Mouse (Mus musculus) ES-E14 (cell line): ENCODE data around the gene Grin2d.

ENCODE experiments used
- CHD2 ChIP-seq: IDR thresholded peaks from 2 replicates; pipeline ENCODE4 v1.6.1; 2014; ENCODE audit warnings: mild to moderate bottlenecking, low read depth, low read length, inconsistent platforms
- HCFC1 ChIP-seq: IDR thresholded peaks from 2 replicates; pipeline ENCODE4 v1.6.1; 2012; ENCODE audit warnings: low read length, inconsistent platforms, borderline replicate concordance; ENCODE audit not compliant: insufficient read depth
- MAFK ChIP-seq: IDR thresholded peaks from 2 replicates; pipeline ENCODE4 v1.6.1; 2014; ENCODE audit warnings: mild to moderate bottlenecking, low read depth, low read length, inconsistent platforms; ENCODE audit not compliant: insufficient read depth
- ZC3H11A ChIP-seq: IDR thresholded peaks from 2 replicates; pipeline ENCODE4 v1.6.1; 2012; ENCODE audit warnings: low read depth, mild to moderate bottlenecking, inconsistent platforms, low read length, borderline replicate concordance
- ZNF384 ChIP-seq: IDR thresholded peaks from 2 replicates; pipeline ENCODE4 v1.6.1; 2012; ENCODE audit warnings: low read depth, low read length, inconsistent platforms

DNA sequence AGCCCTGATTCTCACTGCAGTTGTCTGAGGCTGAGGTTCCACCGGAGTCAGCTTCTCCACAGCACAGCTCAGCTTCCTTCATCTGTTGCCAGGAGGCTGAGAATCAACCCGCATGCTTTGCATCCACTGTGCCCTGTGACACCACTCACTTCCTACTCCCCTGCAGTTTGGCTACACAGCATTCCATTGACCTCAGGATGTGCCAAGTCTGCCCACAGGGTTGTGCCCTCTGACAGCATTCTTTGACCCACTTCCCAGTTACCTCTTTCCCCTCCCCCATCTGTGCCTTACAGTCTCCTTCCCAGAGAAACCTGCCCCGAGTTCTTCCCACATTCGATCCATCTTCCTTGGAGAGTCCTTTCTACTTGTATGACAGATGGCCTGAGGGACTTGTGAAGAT, 95.9 kb downstream of the Grin2d start:
- TF ChIP-seq CHD2, result no peak
- no peak for TF ChIP-seq ZNF384
- no peak for TF ChIP-seq ZC3H11A
- TF ChIP-seq MAFK, result no peak
- TF ChIP-seq HCFC1, result no peak
